Mouse (Mus musculus) WW6 (cell line): Measurements from ENCODE around the gene Pdgfra.

Source experiments
- DNase-seq: peaks from one replicate; pipeline ENCODE4 v3.0.0-alpha.2; 2013; ENCODE audit warnings: low read depth, low spot score

Pdgfra gene

DNA sequence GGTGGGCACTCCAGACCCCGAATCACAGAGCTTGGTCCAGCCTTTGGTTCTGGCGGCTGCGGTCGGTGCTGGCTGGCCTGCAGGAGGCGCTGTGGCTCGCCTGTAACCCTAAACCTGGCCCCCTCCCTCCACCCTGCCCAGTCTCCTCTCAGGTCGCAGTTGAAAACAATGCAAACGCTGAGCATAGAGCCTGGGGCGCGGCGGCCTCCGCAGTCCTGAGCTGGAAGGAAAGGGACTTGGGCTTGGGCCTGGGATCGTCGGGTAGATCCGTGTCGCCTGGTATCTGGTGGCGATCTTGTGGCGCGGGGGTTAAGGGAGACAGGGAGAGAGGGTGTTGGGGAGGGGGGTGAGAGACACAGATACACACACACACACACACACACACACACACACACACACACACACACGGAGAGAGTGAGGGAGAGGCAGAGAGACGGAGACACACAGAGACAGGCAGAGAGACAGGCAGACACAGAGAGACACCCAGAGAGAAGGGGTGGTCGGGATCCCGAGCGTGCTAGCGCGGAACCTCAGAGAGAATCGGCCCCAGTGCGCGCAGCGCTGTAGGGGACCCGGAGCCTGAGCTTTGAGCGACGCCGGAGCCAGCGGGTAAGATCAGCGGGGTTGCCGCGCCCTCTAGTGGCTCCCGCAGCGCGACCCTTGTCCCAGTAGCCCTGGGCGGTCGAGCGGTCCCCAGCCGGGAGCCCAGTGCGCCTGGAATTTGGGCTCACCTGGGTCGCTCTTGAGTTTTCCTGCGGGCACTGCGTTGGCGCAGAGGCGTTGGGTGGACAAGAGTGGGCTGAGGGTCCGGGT, 3.9 kb downstream of the Pdgfra start:
- no peak for DNase-seq

DNA sequence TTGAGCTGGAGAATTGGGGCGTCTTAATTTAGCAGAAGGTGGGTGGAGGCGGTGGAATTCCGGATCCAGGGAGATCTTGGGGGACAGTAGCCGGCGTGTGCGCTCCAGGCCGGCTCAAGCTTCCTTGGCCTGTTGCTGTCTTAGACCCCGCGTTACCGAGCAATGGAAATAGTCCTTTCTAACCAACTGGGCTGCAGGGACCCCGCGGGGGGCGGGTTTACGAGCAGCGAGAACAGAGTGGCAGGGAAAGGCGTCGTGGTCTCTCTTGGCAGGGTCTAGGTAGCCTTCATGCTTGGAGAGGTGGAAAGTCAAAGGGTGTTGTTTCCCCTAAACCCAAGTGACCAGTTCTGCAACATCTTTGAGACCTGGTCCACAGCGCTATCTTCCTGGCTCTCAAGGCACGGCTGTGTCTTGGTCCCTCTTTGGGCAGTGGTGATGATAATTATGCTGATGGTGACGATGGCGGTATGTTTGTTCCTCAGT, 4.5 kb downstream of the Pdgfra start:
- no peak for DNase-seq

DNA sequence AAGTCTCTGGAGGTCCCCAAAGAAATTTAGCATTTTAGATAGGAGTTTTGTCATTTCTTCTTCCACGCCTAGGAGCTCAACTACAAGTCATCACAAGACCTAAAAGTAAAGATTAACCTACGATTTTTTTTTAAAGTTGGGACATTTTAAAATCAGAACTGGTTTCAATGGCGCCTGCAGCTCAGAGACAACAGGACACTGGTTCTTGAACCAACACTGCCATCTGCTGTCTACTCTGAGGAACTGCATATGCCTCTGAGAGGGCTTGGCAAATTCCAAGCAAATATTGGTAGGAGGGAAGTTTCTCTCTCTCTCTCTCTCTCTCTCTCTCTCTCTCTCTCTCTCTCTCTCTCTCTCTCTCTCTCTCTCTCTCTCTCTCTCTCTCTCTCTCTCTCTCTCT, 4.9 kb downstream of the Pdgfra start:
- no peak for DNase-seq

DNA sequence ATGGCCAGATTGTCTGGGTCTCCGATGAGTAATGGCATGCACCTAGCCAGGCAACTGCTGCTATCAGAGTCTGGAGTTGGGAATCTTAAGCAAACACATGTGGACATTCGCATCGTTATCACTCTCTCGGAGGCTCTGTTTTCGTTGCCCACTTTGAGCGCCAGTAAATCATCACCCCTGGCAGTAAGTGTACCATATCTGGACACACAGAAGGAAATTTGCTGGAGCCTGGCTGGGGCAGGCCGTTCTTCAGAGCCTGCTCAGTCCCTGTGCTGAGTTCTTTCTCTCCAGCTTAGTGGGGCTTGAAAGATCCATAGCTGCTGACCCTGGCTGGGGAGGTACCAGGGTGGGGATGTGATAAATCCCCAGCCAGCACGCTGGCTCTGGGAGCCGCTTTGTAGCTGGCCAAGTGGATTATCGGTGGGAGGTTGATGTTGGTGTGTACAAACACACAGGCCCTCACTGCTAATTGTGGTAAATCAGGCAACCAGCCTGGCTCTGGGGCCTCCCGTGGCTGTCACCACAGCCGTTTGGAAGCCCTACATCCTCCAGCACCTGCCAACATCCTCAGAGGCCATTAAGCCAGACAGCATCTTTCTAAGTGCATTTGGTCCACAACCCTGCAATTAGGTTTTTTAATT, 8.6 kb downstream of the Pdgfra start:
- no peak for DNase-seq

DNA sequence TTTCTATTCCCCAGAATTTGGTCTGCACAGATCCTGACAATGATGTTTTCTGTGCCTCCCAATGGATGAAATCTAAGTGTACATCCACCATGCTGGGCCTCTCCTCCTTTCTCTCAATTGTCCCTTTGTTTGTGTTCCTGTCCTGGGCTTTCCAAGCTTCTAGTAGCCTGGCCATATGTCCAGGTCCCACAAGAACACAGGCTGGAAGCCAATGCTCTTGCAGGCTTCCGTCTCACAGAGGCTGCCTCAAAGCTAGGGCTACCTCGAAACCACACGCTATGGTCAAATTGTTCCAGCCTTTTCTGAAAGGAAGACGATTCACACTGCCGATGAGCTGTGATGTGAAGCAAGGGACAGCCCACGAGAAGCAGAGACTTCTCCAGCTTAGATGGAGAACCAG, 9.5 kb downstream of the Pdgfra start:
- no peak for DNase-seq

DNA sequence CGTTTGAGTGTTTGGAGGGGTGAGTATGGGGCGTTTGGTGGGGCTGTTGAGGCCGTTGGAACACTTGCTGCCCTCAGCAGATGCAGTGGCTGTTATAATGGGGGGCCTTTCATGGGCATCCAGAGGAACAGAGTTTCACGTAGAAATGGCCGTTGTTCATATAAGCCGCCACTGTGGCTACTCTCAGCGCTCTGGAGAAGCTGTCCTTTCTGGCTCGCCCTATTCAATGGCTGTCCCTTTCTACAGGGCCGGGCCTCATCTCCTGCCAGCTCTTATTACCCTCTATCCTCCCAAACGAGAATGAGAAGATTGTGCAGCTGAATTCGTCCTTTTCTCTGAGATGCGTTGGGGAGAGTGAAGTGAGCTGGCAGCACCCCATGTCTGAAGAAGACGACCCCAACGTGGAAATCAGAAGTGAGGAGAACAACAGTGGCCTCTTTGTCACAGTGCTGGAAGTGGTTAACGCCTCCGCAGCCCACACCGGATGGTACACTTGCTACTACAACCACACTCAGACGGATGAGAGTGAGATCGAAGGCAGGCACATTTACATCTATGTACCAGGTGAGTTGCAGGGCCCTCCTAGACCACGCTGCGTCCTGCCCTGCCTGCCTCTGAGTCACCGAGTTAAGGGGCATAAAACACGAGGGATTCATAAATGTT, 11.3 kb downstream of the Pdgfra start:
- DNase-seq: no peak

DNA sequence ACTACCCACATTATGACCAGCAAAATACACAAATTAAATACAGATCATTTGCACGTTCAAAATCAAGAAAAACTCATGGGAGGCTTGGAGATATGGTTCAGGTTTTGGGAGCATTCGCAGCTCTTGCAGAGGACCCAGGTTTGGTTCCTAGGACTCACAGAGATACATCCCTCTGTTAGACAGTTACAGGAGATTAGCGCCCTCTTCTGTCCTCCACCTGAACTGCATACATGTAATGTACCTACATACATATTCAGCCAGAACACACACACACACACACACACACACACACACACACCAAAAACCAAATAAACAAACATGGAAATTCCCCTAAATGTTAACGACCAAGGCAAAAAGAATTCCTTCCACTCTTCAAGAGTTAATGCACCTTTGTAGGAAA, 12.6 kb downstream of the Pdgfra start:
- DNase-seq: no peak

DNA sequence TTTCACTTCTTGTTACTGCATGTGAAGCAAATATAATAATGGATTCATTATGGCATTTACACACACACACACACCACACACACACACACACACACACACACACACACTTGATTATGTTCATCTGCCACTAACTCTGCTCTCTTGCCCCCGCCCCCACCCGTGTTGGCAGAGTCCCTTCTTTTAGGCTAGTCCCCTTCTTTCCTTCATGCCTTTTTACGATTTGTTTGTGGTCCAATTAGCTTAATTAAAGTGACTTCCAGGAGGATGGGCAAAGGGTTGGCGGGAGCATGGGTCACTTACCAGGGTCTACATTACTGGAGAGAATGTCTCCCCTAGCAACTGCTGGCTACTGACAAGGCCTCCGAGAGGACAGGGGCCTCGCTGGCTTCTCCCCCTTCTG, 17.7 kb downstream of the Pdgfra start:
- no peak for DNase-seq

DNA sequence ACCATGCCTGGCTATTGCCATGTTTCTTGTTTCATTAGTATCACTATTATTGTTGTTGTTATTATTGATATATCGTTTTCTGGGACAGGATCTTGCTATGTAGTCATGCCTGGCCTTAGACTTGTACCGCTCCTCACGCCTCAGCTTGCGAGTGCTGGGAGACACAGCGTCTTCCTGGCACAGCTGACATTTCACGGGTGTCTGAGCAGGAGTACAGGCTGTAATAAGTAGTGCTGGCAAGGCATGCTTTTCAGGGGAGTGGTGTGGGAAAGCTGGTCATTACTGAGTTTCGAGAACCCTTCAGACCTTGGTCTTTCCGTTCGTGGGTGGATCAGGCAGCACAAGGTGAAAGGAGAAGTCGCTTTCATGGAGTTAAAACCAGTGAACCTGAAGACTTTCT, 19.8 kb downstream of the Pdgfra start:
- DNase-seq: no peak

DNA sequence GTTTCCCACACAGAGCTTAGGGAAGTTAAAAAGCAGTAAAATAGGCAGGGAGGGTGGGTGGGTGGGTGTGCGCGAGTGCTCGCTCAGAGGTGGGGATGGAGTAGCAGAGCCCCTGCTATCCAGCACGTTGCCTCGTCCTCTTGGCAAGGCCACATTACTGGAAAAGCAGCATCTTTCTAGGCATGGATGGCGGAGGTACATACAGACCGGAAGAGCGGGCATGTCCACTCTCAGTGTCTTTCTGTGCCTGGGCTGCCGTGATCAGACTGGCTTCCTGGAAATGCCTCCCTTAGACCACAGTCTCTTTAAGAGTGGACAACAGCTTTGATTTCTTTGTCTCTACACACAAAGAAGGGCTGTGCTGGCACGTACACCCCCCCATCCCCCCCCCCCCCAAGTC, 27.2 kb downstream of the Pdgfra start:
- no peak for DNase-seq

DNA sequence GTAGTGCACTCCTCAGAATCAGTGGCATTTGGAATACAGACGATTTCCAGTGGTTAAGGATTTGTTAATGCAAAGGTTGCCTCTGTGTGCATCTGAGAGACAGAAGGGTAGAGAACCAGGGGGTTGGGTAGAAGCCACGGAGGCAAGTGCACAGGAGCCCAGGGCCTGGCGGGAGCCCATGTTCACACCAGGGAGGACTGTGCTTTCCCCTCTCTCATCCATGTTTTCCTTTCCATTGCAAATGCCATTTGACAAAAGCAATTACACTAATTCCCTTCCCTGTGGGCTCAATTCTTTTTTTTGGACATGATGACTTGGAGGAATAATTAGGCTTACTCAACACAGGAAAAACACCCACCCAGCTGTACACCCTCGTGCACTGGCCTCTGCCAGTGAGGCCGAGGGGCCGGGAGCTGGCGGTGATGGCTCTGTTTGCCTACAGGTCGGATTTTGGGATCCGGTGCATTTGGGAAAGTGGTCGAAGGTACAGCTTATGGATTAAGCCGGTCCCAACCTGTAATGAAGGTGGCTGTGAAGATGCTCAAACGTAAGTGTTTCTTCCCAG, 27.7 kb downstream of the Pdgfra start:
- DNase-seq: no peak

DNA sequence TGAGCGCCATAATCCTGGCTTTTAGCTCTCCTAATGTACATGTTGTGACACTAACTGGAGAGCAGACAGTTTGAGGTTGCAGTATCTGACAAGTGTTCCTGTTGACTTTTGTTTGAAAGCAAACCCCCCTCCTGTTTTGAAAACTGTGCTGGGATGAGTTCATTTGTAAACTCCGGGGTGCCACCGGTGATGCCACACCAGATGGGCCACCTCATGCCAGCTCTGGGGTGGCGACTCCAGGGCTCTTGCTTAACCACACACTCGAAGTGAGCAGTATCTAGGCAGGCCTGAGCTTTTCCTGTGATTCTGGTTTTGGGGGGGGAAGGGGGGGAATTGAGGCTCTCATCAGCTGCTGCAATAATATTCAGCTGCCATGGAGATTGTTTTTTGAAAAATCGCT, 31.6 kb downstream of the Pdgfra start:
- no peak for DNase-seq

DNA sequence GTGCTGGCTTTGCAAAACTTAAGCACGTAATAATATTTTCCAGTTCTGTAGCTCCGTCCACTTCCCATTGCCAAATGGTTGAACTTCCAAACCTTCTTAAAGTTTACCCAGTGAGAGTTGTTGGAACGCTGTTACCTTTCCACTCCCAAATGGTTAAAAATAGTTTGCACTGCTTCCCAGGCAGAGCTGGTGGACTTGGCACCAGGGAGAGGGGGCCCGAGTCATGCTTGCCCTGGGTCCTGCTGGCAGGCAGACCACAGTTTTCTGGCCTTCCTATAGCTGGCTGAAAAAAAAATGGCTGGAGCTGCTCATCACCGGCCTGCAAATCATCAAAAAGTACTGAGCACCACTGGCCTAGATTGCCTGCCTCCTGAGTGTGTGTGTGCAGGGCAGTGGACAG, 32.0 kb downstream of the Pdgfra start:
- no peak for DNase-seq

DNA sequence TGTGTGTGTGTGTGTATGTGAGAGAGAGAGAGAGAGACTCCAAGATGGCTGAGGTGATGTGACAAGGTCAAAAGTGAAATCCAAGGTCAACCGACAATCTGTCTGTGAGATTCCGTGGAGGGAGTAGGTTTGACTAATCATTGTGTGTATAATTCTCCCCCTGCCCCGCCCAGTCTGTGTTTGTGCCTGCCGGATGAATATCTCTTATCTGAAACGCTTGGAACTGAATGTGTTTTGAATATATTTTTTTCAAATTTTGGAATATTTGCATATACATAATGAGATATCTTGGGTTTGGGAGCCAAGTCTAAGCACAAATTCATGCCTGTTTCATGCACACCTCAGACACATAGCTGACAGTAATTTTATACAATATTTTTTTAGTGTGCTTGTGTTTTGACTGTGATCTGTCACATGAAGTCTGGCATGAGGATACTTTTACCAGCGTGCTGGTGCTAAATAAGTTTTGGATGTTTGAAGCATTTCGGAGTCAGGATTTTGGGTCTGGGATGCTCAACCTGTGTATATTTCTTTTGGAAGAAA, 32.7 kb downstream of the Pdgfra start:
- DNase-seq: no peak

DNA sequence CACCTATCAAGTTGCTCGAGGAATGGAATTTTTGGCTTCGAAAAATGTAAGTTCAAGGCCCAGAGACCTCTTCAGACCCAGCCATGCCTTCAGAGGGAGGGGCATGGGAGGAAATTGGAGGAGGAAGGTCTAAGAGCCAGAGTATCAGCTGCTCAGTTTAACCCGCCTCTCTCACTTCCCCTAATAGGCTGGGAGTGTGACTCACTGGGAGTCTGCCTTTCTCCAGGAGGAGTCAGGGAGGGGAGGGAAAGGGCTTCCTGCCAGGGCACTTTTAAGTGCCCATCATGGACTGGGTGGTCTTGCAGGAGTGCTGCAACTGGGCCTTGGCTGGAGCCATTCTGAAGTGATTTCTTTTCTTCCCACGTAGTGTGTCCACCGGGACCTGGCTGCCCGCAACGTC, 33.5 kb downstream of the Pdgfra start:
- DNase-seq: no peak

DNA sequence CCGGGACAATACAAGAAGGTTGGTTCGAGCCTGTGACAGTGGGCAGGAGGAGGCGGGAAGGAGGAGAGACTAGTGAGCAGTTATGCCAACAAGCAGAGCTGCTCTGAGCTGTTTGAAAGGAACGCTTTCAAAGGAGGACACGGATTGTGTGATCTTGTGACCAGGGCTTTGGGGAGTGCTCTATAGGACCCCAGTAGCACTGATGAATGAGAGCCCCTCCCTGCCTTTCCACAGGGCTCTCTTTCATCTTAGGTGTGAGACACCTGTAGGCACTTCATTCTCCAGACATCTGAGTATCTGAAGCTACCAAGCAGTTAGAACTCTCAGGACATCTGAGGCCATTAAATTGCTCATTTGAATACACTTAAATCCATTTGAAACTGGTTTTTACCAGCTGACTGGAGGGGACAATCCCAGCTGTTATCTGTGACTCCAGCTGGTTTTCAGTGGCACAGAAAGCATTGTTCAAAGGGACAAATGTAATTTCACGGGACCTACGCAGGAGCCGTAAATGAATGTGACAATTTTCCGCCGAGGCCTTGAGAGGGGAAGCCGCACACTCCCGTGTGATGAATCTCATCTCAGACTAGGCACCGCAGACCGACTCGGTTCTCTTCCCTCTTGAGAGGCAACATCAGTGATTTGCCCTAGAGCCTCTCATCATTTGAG, 37.4 kb downstream of the Pdgfra start:
- DNase-seq: no peak

DNA sequence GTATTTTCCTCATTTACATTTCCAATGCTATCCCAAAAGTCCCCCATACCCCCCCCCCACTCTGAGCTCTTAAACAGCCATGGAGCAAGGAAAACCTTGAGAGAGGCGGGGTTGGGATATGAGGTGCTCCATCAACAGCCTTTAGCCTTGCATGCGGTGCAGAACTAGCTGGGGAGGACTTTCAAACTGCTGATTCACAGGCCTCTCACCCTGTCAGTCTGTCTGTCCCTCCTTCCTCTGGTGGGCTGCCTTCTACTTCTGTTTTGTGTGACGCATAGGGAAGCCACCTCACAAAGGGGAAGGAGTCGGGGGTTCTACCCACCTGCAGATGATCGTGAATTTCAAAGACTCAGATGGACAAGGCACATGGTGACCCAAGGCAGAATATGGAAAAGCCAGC, 41.0 kb downstream of the Pdgfra start:
- no peak for DNase-seq

DNA sequence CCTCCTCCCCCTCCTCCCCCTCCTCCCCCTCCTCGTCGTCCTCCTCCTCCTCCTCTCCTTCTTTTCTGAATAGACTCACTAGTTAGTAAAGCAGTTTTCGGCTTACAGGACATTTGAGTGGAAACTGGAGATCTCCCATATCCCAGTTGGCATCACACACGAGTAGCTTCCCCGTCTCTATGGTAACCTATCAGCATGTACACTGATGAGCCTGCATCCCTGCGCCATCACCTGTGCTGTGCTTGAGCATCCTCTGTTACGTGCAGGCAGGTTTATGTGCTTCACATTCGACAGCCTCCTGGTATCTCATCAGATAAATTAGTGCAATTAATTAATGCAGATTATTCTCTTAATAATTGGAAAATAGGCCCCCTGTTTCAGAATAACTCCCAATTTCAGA, 46.3 kb downstream of the Pdgfra start:
- no peak for DNase-seq

DNA sequence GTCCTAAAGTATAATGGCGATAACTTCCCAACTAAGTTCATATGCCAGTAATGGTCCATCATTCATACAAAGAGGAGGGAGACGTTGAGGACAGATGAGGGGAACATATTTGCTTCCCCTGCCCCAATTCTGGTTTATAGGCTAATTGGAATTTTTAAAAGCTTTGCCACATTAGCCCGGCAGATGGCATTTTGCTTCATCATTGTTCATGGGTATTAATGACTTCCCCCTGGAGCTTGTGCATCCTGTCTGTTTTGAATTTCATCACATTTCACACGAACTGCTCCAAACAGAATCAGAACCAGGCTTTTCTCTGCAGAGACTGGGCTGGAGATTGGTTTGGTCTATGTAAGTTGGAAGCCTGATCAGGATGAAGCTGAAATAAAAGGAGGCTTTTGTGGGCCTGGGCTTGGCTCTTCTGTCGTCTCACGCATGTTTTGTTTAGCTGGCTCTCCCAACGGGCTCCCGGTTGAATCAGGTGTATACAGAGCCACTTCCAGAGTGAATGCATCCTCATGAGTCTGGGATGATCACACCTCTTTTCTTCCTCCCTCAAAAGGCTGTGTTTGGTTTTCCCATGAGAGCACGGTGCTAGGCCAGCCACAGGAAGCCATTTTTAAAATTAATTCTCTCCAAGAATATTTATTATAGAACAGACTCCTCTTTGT, 47.7 kb downstream of the Pdgfra start:
- no peak for DNase-seq

DNA sequence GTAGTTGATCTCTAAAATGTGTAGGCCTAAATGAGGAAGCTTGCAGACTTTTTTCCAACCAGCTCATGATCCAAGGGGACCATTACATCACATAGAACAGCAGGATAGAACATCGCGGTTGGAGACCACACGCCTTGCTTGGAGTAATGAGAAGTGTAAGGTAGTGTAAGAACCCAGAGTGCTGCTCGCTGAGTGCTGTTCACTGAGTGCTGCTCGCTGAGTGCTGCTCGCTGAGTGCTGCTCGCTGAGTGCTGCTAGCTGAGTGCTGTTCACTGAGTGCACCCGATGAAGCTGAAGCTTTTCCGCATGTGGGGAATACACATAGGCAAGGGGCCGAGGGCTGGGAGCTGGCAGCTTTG, 48.3 kb downstream of the Pdgfra start:
- no peak for DNase-seq

DNA sequence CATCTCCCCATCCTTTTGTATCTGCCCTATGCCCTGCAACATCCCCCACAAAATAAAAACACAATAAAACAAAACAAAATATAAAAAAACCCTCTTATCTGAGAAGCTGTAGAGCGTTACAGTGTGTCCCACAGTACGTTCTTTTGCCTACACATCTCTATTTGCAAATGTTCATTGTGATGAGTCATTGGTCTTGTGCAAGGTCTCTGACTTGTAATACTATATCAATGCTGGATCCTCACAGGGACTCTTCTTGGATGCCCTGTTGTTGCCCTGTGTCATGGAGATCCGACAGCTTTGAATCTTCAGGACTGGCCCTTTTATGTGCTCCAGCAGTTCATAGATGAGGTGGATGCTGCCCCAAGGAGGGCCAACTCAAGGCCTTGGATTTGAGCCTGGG, 55.8 kb downstream of the Pdgfra start:
- DNase-seq: no peak
